Mouse (Mus musculus) thymus, adult 2 months (tissue): Measurements from ENCODE around the gene Ykt6. TPM values are rescaled to one million over a fixed set of nuclear protein-coding genes. Genes with fewer than 3 reads are reported as not detected.

Experiments
- DNase-seq: peaks from one replicate; pipeline ENCODE4 v3.0.0; 2021
- H3K27ac ChIP-seq: fragments of 200-500 bp; 2 replicates; pipeline ENCODE4 v1.5.1; 2012; ENCODE audit warnings: low read length, control low read depth; ENCODE audit not compliant: control insufficient read depth, insufficient read depth
- H3K27me3 ChIP-seq: fragments of 200-500 bp; 2 replicates; pipeline ENCODE4 v1.6.1; 2012; ENCODE audit warnings: mild to moderate bottlenecking, low read length, moderate library complexity, mixed read lengths; ENCODE audit not compliant: control insufficient read depth, insufficient read depth
- H3K36me3 ChIP-seq: fragments of 200-500 bp; 2 replicates; pipeline ENCODE4 v1.6.1; 2012; ENCODE audit warnings: mild to moderate bottlenecking, low read length, moderate library complexity; ENCODE audit not compliant: control insufficient read depth, insufficient read depth
- H3K4me1 ChIP-seq: fragments of 200-500 bp; replicated peaks from 2 replicates; pipeline ENCODE4 v1.6.1; 2012; ENCODE audit warnings: low read length; ENCODE audit not compliant: control insufficient read depth, insufficient read depth
- H3K4me3 ChIP-seq: fragments of 200-500 bp; 2 replicates; pipeline ENCODE4 v1.5.1; 2012; ENCODE audit warnings: mild to moderate bottlenecking, low read length, control low read depth, moderate library complexity; ENCODE audit not compliant: control insufficient read depth, insufficient read depth
- CTCF ChIP-seq: fragments of 200-500 bp; IDR thresholded peaks from 2 replicates; pipeline ENCODE4 v1.5.1; 2012; ENCODE audit warnings: mild to moderate bottlenecking, control low read depth, low read length, moderate library complexity, borderline replicate concordance; ENCODE audit not compliant: control insufficient read depth, poor library complexity, insufficient read depth; ENCODE audit errors: extremely low read depth
- POLR2A ChIP-seq: fragments of 200-500 bp; IDR thresholded peaks from 2 replicates; pipeline ENCODE4 v1.6.1; 2012; ENCODE audit warnings: mild to moderate bottlenecking, low read length, control low read depth, moderate library complexity; ENCODE audit not compliant: control insufficient read depth, poor library complexity, insufficient read depth; ENCODE audit errors: extremely low read depth
- WGBS: fragments of 180-500 bp; shearing (Covaris S2); methylation state at CpG from one replicate; pipeline ENCODE4 v1.1.7; 2018; 5-methylcytosine and 5-hydroxymethylcytosine counted together
- polyA plus RNA-seq: library from polyadenylated mRNA; depleted of rRNA; stranded (reverse); fragments of >200 nt; gene quantifications from 2 replicates; pipeline ENCODE4 v1.2.3, GENCODE M21; 2012

Ykt6 gene
- polyA plus RNA-seq, 1 experiment, result 101 TPM

- no peaks in the 10 kb centered on the region for H3K27me3 ChIP-seq
- H3K4me1 ChIP-seq, result peaks cover 9% of the 10 kb centered on the region
- H3K27ac ChIP-seq, result no peak overlapping the region
- no peak for DNase-seq
- no peak for TF ChIP-seq POLR2A
- no peak for TF ChIP-seq CTCF
- peaks cover 48% of the 10 kb centered on the region for H3K36me3 ChIP-seq
- 92% methylated on average over 2 of the region's 2 CpGs for WGBS
- H3K4me3 ChIP-seq, result no peak overlapping the region
Measured at GRCm38 (mm10) chr11:5960051-5960450, 4.6 kb downstream of the Ykt6 start.

- peaks cover 75% of the 10 kb centered on the region for H3K36me3 ChIP-seq
- H3K27ac ChIP-seq, result no peak overlapping the region
- TF ChIP-seq POLR2A, result no peak
- TF ChIP-seq CTCF, result no peak
- WGBS, result 95% methylated on average over 11 of the region's 11 CpGs
- no peaks in the 10 kb centered on the region for H3K27me3 ChIP-seq
- DNase-seq, result no peak
- H3K4me1 ChIP-seq, result no peaks in the 10 kb centered on the region
- H3K4me3 ChIP-seq, result no peak overlapping the region
Measured at GRCm38 (mm10) chr11:5965865-5966264, 10.4 kb downstream of the Ykt6 start.

GRCm38 (mm10) chr11:5966751-5967150, 11.3 kb downstream of the Ykt6 start:
- TF ChIP-seq CTCF (no peak), POLR2A (no peak)
- Histone ChIP-seq H3K27ac (no peak overlapping the region), H3K27me3 (no peaks in the 10 kb centered on the region), H3K36me3 (peaks cover 66% of the 10 kb centered on the region), H3K4me1 (no peaks in the 10 kb centered on the region), H3K4me3 (no peak overlapping the region)
- DNase-seq, result no peak
- 94% methylated on average over 3 of the region's 3 CpGs for WGBS

GRCm38 (mm10) chr11:5968223-5968622, 12.7 kb downstream of the Ykt6 start:
- DNase-seq, result no peak
- TF ChIP-seq POLR2A, result no peak
- TF ChIP-seq CTCF, result no peak
- Histone ChIP-seq H3K4me3 (no peak overlapping the region), H3K27me3 (no peaks in the 10 kb centered on the region), H3K27ac (no peak overlapping the region), H3K36me3 (peaks cover 52% of the 10 kb centered on the region), H3K4me1 (no peaks in the 10 kb centered on the region)
- 97% methylated on average over 6 of the region's 6 CpGs for WGBS

- 94% methylated on average over 7 of the region's 7 CpGs for WGBS
- no peak for DNase-seq
- TF ChIP-seq POLR2A (no peak), CTCF (no peak)
Measured at GRCm38 (mm10) chr11:5971202-5971601, 15.7 kb downstream of the Ykt6 start.

GRCm38 (mm10) chr11:5973151-5973550, 17.7 kb downstream of the Ykt6 start:
- H3K4me3 ChIP-seq, result no peak overlapping the region
- H3K36me3 ChIP-seq, result peaks cover 7% of the 10 kb centered on the region
- no peaks in the 10 kb centered on the region for H3K27me3 ChIP-seq
- DNase-seq, result no peak
- H3K4me1 ChIP-seq, result no peaks in the 10 kb centered on the region
- no peak overlapping the region for H3K27ac ChIP-seq
- TF ChIP-seq POLR2A (no peak), CTCF (no peak)
- 93% methylated on average over 7 of the region's 7 CpGs for WGBS

More at GRCm38 (mm10) chr11:5971202-5971601, 15.7 kb downstream of the Ykt6 start:
- Histone ChIP-seq H3K4me1 (no peaks in the 10 kb centered on the region), H3K27me3 (no peaks in the 10 kb centered on the region), H3K36me3 (peaks cover 23% of the 10 kb centered on the region), H3K27ac (no peak overlapping the region), H3K4me3 (no peak overlapping the region)

GRCm38 (mm10) chr11:5974053-5974452, 18.6 kb downstream of the Ykt6 start:
- WGBS, result 50% methylated on average over 6 of the region's 6 CpGs
- Histone ChIP-seq H3K27ac (no peak overlapping the region), H3K4me1 (no peaks in the 10 kb centered on the region), H3K4me3 (no peak overlapping the region), H3K27me3 (no peaks in the 10 kb centered on the region), H3K36me3 (no peaks in the 10 kb centered on the region)
- no peak for TF ChIP-seq POLR2A
- TF ChIP-seq CTCF, result no peak
- DNase-seq, result no peak
